Comparison of ENCODE assay signal across 8 mouse cellular contexts in genomic region chr2:27442708-27443449, GRCm38 (mm10). TPM values are rescaled to one million over a fixed set of nuclear protein-coding genes. Genes with fewer than 3 reads are reported as not detected.
DNase-seq lines count a peak whose midpoint lies in the region; ATAC-seq and TF ChIP-seq lines count a peak whose summit lies in the region.

No protein-coding gene starts in this region.

- H3K9ac ChIP-seq in heart, embryonic 15.5 days = peak overlapping the region; percentile 62
- peak overlapping the region; percentile 67 for H3K9ac ChIP-seq in forebrain, embryonic 15.5 days (replicated peaks)

- in situ Hi-C loops in Patski (cut with MboI; ENCODE audit: low pct_unique_long_range_greater_than_20kb) = loop anchor here (5.0 to 25.0 kb wide), 2 partner anchors 74 to 406 kb away; partner anchors contain the start of genes Slc2a6 and Wdr5

- no peak for TF ChIP-seq CTCF in Patski (IDR thresholded peaks at IDR 0.05)

- H3K27ac ChIP-seq in heart, embryonic 15.5 days = peak overlapping the region; percentile 38; the same call in 1 of the 2 replicates
- peak overlapping the region; percentile 85 for H3K27ac ChIP-seq in forebrain, embryonic 15.5 days (replicated peaks)
- no peak overlapping the region for H3K27ac ChIP-seq in macrophage

- CTCF ChIA-PET in Patski (lab: Charles Lee) = interaction anchor here (1.2 to 1.7 kb wide), 2 partner anchors 15 to 19 kb away, joined by 3 to 6 read pairs; no protein-coding TSS in a partner anchor

- peaks cover 15% of the 10 kb centered on the region for H3K4me1 ChIP-seq in heart, embryonic 15.5 days (replicated peaks)
- H3K4me1 ChIP-seq in forebrain, embryonic 15.5 days = peaks cover 17% of the 10 kb centered on the region

- H3K4me2 ChIP-seq in heart, embryonic 15.5 days = peak overlapping the region; percentile 83
- H3K4me2 ChIP-seq in forebrain, embryonic 15.5 days (replicated peaks) = peak overlapping the region; percentile 55

- POLR2A ChIA-PET in Patski (lab: Charles Lee) = no interaction called here

- peak; percentile 25; the same call in 1 of the 2 replicates for ATAC-seq in heart, embryonic 15.5 days (replicated peaks; ENCODE audit: insufficient number of reproducible peaks, insufficient read depth, low FRiP score, low read depth)
- ATAC-seq in Patski = peak; percentile 9
- peak; percentile 59 for ATAC-seq in forebrain, embryonic 15.5 days (replicated peaks)

- peak overlapping the region; percentile 60 for H3K4me3 ChIP-seq in heart, embryonic 15.5 days
- H3K4me3 ChIP-seq in forebrain, embryonic 15.5 days = peak overlapping the region; percentile 49
- H3K4me3 ChIP-seq in macrophage (ENCODE audit: inconsistent target) = peak overlapping the region; percentile 33

- H3K27me3 ChIP-seq in heart, embryonic 15.5 days = no peaks in the 10 kb centered on the region
- no peaks in the 10 kb centered on the region for H3K27me3 ChIP-seq in Patski
- no peaks in the 10 kb centered on the region for H3K27me3 ChIP-seq in forebrain, embryonic 15.5 days

- no peak for DNase-seq in heart, adult 8-10 months (ENCODE audit: low spot score)
- DNase-seq in Patski (ENCODE audit: low read depth, low spot score) = no peak
- no peak for DNase-seq in embryo, embryonic 11 days
- no peak for DNase-seq in frontal cortex, postnatal 14 days (ENCODE audit: low spot score in 2 of 2)
- DNase-seq in urinary bladder, adult 2 months (ENCODE audit: low spot score) = no peak

- H3K9me3 ChIP-seq in heart, embryonic 15.5 days (replicated peaks) = no peaks in the 10 kb centered on the region
- no peaks in the 10 kb centered on the region for H3K9me3 ChIP-seq in forebrain, embryonic 15.5 days

- no peaks in the 10 kb centered on the region for H3K79me2 ChIP-seq in macrophage (ENCODE audit: inconsistent target)

- 28% methylated on average over 20 of the region's 20 CpGs for WGBS in heart, embryonic 15.5 days
- WGBS in forebrain, embryonic 15.5 days = 34% methylated on average over 20 of the region's 20 CpGs
- 60% methylated on average over 20 of the region's 20 CpGs for WGBS in macrophage (ENCODE audit: missing documents)

- peaks cover 28% of the 10 kb centered on the region for H3K36me3 ChIP-seq in heart, embryonic 15.5 days
- peaks cover 28% of the 10 kb centered on the region for H3K36me3 ChIP-seq in forebrain, embryonic 15.5 days
- peaks cover 11% of the 10 kb centered on the region for H3K36me3 ChIP-seq in macrophage (ENCODE audit: inconsistent target)

RNA-seq across cellular contexts. Expression of gene Brd3os, which starts 0.8 kb away (rescaled TPM):
- 3.0 and 4.8 TPM in 2 replicates for polyA plus RNA-seq in heart, embryonic 15.5 days (2015; fragmentation: Nextera tagmentation; extraction: Ambion mirVana)
- 1 to 10 TPM; 1.2 to 2.0 (median 1.9) TPM for total RNA-seq in heart, adult 8-10 months (2022)
- polyA plus RNA-seq in Patski (2021) = 19.0 TPM
- 30.6 and 31.5 TPM in 2 replicates for polyA plus RNA-seq in forebrain, embryonic 15.5 days (2015; fragmentation: Nextera tagmentation; extraction: Ambion mirVana)
- total RNA-seq in macrophage (2018; cell fraction: chromatin; rRNA removed) = 1 to 10 TPM in 4 of 26 experiments, under 1 TPM in 6, not detected in 16; 0.37 to 2.0 (median 0.86) TPM
- total RNA-seq in macrophage (2018; cell fraction: cytosol; rRNA removed) = 1 to 10 TPM in 10 of 26 experiments, under 1 TPM in 16; 0.29 to 1.6 (median 0.92) TPM
- 1 to 10 TPM in 5 of 26 experiments, under 1 TPM in 14, not detected in 7; 0.29 to 2.3 (median 0.63) TPM for total RNA-seq in macrophage (2018; cell fraction: nucleus; rRNA removed)
- polyA plus RNA-seq in macrophage (2018) = 0.59 to 1.1 TPM (median 0.90 TPM) in 3 replicates
- polyA plus RNA-seq in urinary bladder, adult 2 months (2012; rRNA removed) = 8.0 and 10.2 TPM in 2 replicates

RNA-seq across cellular contexts. Expression of gene Vav2, which starts 16.0 kb away (rescaled TPM):
- polyA plus RNA-seq in heart, embryonic 15.5 days (2015; fragmentation: Nextera tagmentation; extraction: Ambion mirVana) = 3.1 and 4.8 TPM in 2 replicates
- total RNA-seq in heart, adult 8-10 months (2022) = 10 to 100 TPM in 3 of 4 experiments, 1 to 10 TPM in 1; 8.2 to 13.1 (median 12.1) TPM
- polyA plus RNA-seq in Patski (2021) = 36.7 TPM
- polyA plus RNA-seq in forebrain, embryonic 15.5 days (2015; fragmentation: Nextera tagmentation; extraction: Ambion mirVana) = 12.6 and 13.9 TPM in 2 replicates
- total RNA-seq in macrophage (2018; cell fraction: chromatin; rRNA removed) = 100 to 1,000 TPM in 16 of 26 experiments, 10 to 100 TPM in 10; 23.1 to 149 (median 116) TPM
- total RNA-seq in macrophage (2018; cell fraction: cytosol; rRNA removed) = 10 to 100 TPM; 20.9 to 53.1 (median 35.9) TPM
- total RNA-seq in macrophage (2018; cell fraction: nucleus; rRNA removed) = 100 to 1,000 TPM in 1 of 26 experiments, 10 to 100 TPM in 25; 20.9 to 101 (median 75.0) TPM
- polyA plus RNA-seq in macrophage (2018) = 18.3 to 31.2 TPM (median 24.0 TPM) in 3 replicates
- 24.7 and 25.8 TPM in 2 replicates for polyA plus RNA-seq in urinary bladder, adult 2 months (2012; rRNA removed)

Comparison
In these comparisons a context has a peak if more than half of its experiments do, and no peak if none do; other contexts are left out.
1. ATAC-seq: peak in every context shown above with its lines; median percentile 59 in forebrain, embryonic 15.5 days; 25 in heart, embryonic 15.5 days; 9 in Patski.